Mouse (Mus musculus) MEL (cell line): Measurements from ENCODE around the gene Prss46.

Experiments
- CHD1 ChIP-seq: IDR thresholded peaks from 2 replicates; pipeline ENCODE4 v1.6.1; 2012; ENCODE audit warnings: low read depth, mild to moderate bottlenecking, inconsistent platforms, low read length, improper control_type of control experiment
- CHD2 ChIP-seq: IDR thresholded peaks from 2 replicates; pipeline ENCODE4 v1.6.1; 2011; ENCODE audit warnings: low read length, improper control_type of control experiment
- CTCF ChIP-seq, 3 experiments: IDR thresholded peaks in 2 of 3; conservative IDR thresholded peaks in 1 of 3; 2 replicates each; pipeline ENCODE4 v1.5.1; 2011 to 2012; ENCODE audit warnings: low read length in 3 of 3, low read depth in 2 of 3, mild to moderate bottlenecking in 2 of 3, improper control_type of control experiment in 1 of 3, inconsistent platforms in 1 of 3, mixed read lengths in 1 of 3, moderate library complexity in 1 of 3; ENCODE audit not compliant: control insufficient read depth in 1 of 3, insufficient read depth in 1 of 3, poor library complexity in 1 of 3, severe bottlenecking in 1 of 3
- E2F4 ChIP-seq: IDR thresholded peaks from 2 replicates; pipeline ENCODE4 v1.6.1; 2011; ENCODE audit warnings: low read depth, low read length, improper control_type of control experiment, borderline replicate concordance
- ELF1 ChIP-seq: IDR thresholded peaks from 2 replicates; pipeline ENCODE4 v1.6.1; 2014; ENCODE audit warnings: low read depth, mild to moderate bottlenecking, inconsistent platforms, low read length, improper control_type of control experiment, moderate library complexity
- EP300 ChIP-seq, 2 experiments: IDR thresholded peaks; 2 replicates each; pipeline ENCODE4 v1.6.1; 2011; ENCODE audit warnings: improper control_type of control experiment in 2 of 2, low read length in 2 of 2, low read depth in 1 of 2, mild to moderate bottlenecking in 1 of 2
- GATA1 ChIP-seq: IDR thresholded peaks from 2 replicates; pipeline ENCODE4 v1.6.1; 2011; ENCODE audit warnings: low read depth, low read length, improper control_type of control experiment
- JUND ChIP-seq: IDR thresholded peaks from 2 replicates; pipeline ENCODE4 v1.6.1; 2011; ENCODE audit warnings: low read depth, mild to moderate bottlenecking, improper control_type of control experiment, low read length
- MAFK ChIP-seq: IDR thresholded peaks from 2 replicates; pipeline ENCODE4 v1.6.1; 2011; ENCODE audit warnings: low read depth, mild to moderate bottlenecking, low read length, improper control_type of control experiment, borderline replicate concordance
- POLR2A ChIP-seq, 2 experiments: IDR thresholded peaks; 2 replicates each; pipeline ENCODE4 v1.6.1; 2011 to 2012; ENCODE audit warnings: low read length in 2 of 2, mild to moderate bottlenecking in 2 of 2, control low read depth in 1 of 2, improper control_type of control experiment in 1 of 2, low read depth in 1 of 2, moderate library complexity in 1 of 2; ENCODE audit not compliant: control insufficient read depth in 1 of 2, insufficient read depth in 1 of 2, poor library complexity in 1 of 2
- TAL1 ChIP-seq: IDR thresholded peaks from 2 replicates; pipeline ENCODE4 v1.6.1; 2012; ENCODE audit warnings: mild to moderate bottlenecking, inconsistent platforms, low read length, moderate library complexity, mixed read lengths
- USF2 ChIP-seq, 2 experiments: IDR thresholded peaks; 2 replicates each; pipeline ENCODE4 v1.6.1; 2011 to 2012; ENCODE audit warnings: improper control_type of control experiment in 2 of 2, low read length in 2 of 2, borderline replicate concordance in 1 of 2, inconsistent platforms in 1 of 2, low read depth in 1 of 2, mild to moderate bottlenecking in 1 of 2; ENCODE audit not compliant: insufficient read depth in 1 of 2
- ZC3H11A ChIP-seq: IDR thresholded peaks from 2 replicates; pipeline ENCODE4 v1.6.1; 2012; ENCODE audit warnings: low read depth, mild to moderate bottlenecking, inconsistent platforms, low read length, improper control_type of control experiment
- ZMIZ1 ChIP-seq: IDR thresholded peaks from 2 replicates; pipeline ENCODE4 v1.6.1; 2012; ENCODE audit warnings: low read depth, mild to moderate bottlenecking, inconsistent platforms, low read length, improper control_type of control experiment, moderate library complexity

- no peak for TF ChIP-seq POLR2A (IDR thresholded peaks at IDR 0.05; ENCODE audit: control insufficient read depth in 1 of 2, insufficient read depth in 1 of 2, low read depth in 1 of 2, low read length in 2 of 2, poor library complexity in 1 of 2)
- TF ChIP-seq CTCF (IDR thresholded peaks at IDR 0.05 in 2 of 3, conservative IDR thresholded peaks at IDR 0.05 in 1 of 3; ENCODE audit: control insufficient read depth in 1 of 3, insufficient read depth in 1 of 3, low read depth in 2 of 3, low read length in 3 of 3, poor library complexity in 1 of 3, severe bottlenecking in 1 of 3): no peak
- TF ChIP-seq CHD1: no peak
- TF ChIP-seq CHD2: no peak
- no peak for TF ChIP-seq GATA1
- TF ChIP-seq MAFK: no peak
- no peak for TF ChIP-seq JUND
- TF ChIP-seq ZC3H11A: no peak
- no peak for TF ChIP-seq ZMIZ1
- no peak for TF ChIP-seq TAL1
- TF ChIP-seq USF2 (IDR thresholded peaks at IDR 0.05; ENCODE audit: borderline replicate concordance in 1 of 2, insufficient read depth in 1 of 2, low read depth in 1 of 2, low read length in 2 of 2): no peak
- TF ChIP-seq ELF1: no peak
- TF ChIP-seq EP300 (IDR thresholded peaks at IDR 0.05; ENCODE audit: low read depth in 1 of 2, low read length in 2 of 2): no peak
- TF ChIP-seq E2F4: no peak
Measured at GRCm38 (mm10) chr9:110881953-110882352, 37.6 kb downstream of the Prss46 start.
